Mouse (Mus musculus): Measurements from ENCODE around the gene Cinp.

DNA sequence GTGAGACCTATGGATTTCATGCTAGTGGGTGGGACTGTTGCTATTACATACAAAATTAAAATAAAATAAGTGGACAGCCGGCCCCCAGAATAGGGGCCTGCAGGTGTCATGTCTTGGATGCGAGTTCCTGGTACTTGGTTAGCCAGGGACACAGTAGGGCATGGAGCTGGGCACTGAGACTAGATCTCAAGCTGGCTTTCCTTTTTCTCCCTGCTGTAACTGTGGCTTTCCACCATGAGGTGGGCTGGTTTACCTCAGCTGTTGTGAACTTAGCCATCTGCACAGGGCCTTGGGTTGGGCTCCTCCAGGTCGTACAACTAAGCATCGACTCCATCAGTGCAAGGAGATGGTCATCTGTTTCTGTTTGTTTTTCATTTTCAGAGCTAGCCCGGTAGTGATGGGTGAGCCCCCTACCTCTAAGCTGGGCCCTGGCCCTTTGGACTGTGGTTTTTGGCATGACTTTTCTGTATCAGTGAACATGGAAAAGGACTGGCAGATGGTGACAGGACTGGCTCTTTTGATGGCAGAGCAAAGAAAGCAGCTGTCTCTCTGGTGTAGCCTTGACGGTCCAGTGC is 42.7 kb downstream of the Cinp start:
- no peak for TF ChIP-seq CTCF (IDR thresholded peaks at IDR 0.05; ENCODE audit: extremely low read depth, insufficient read depth, low read length)
- no peak for TF ChIP-seq POLR2A (IDR thresholded peaks at IDR 0.05; ENCODE audit: extremely low read depth, insufficient read depth, low read length)
